Mouse (Mus musculus): ENCODE results near the gene Crb3.

GRCm38 (mm10) chr17:57041554-57041953 lies 17.4 kb upstream of the Crb3 start, which contains the start of gene Slc25a41:
- TF ChIP-seq CTCF (IDR thresholded peaks at IDR 0.05; ENCODE audit: low read depth, low read length) (no peak), EP300 (IDR thresholded peaks at IDR 0.05; ENCODE audit: insufficient read depth, low read depth, low read length) (no peak)

Measured in ES-Bruce4 (cell line).